Mouse (Mus musculus): ENCODE results near the gene Patj. TPM values are rescaled to one million over a fixed set of nuclear protein-coding genes. Genes with fewer than 3 reads are reported as not detected.

Patj gene
- polyA plus RNA-seq, 1 experiment from 2014 or later: 28.4 TPM

GRCm38 (mm10) chr4:98593961-98594360, 198.4 kb downstream of the Patj start:
- no peaks in the 10 kb centered on the region for H3K9me3 ChIP-seq (ENCODE audit: low read depth, low read length)
- WGBS: 72% methylated on average over 1 of the region's 1 CpGs
- H3K4me1 ChIP-seq (ENCODE audit: insufficient read depth): no peaks in the 10 kb centered on the region
- H3K9ac ChIP-seq: no peak overlapping the region
- ATAC-seq (ENCODE audit: insufficient read depth) (peak; percentile 63; the same call in 1 of the 2 replicates), DNase-seq (peak; percentile 55)
- H3K27ac ChIP-seq (ENCODE audit: low read depth): no peak overlapping the region
- no peak overlapping the region for H3K4me3 ChIP-seq (ENCODE audit: low read depth, low read length)
- no peaks in the 10 kb centered on the region for H3K27me3 ChIP-seq (ENCODE audit: insufficient read depth, low read length)
- no peak for TF ChIP-seq CTCF (IDR thresholded peaks at IDR 0.05; ENCODE audit: low read depth)
- no peak overlapping the region for H3K4me2 ChIP-seq
- no peaks in the 10 kb centered on the region for H3K36me3 ChIP-seq (ENCODE audit: insufficient read depth)

GRCm38 (mm10) chr4:98598546-98598971, 203.0 kb downstream of the Patj start:
- no peaks in the 10 kb centered on the region for H3K36me3 ChIP-seq (ENCODE audit: insufficient read depth)
- H3K4me2 ChIP-seq: no peak overlapping the region
- ATAC-seq (ENCODE audit: insufficient read depth) (no peak), DNase-seq (no peak)
- H3K27ac ChIP-seq (ENCODE audit: low read depth): no peak overlapping the region
- no peaks in the 10 kb centered on the region for H3K27me3 ChIP-seq (ENCODE audit: insufficient read depth, low read length)
- TF ChIP-seq CTCF (IDR thresholded peaks at IDR 0.05; ENCODE audit: low read depth): no peak
- H3K9me3 ChIP-seq (ENCODE audit: low read depth, low read length): no peaks in the 10 kb centered on the region
- H3K9ac ChIP-seq: no peak overlapping the region
- H3K4me3 ChIP-seq (ENCODE audit: low read depth, low read length): no peak overlapping the region
- WGBS: 67% methylated on average over 1 of the region's 1 CpGs
- no peaks in the 10 kb centered on the region for H3K4me1 ChIP-seq (ENCODE audit: insufficient read depth)

- no peaks in the 10 kb centered on the region for H3K27me3 ChIP-seq (ENCODE audit: insufficient read depth, low read length)
- 33% methylated on average over 6 of the region's 6 CpGs for WGBS
- no peak overlapping the region for H3K4me2 ChIP-seq
- H3K9me3 ChIP-seq (ENCODE audit: low read depth, low read length): no peaks in the 10 kb centered on the region
- no peaks in the 10 kb centered on the region for H3K4me1 ChIP-seq (ENCODE audit: insufficient read depth)
- no peak overlapping the region for H3K4me3 ChIP-seq (ENCODE audit: low read depth, low read length)
- H3K36me3 ChIP-seq (ENCODE audit: insufficient read depth): no peaks in the 10 kb centered on the region
- DNase-seq (no peak), ATAC-seq (ENCODE audit: insufficient read depth) (no peak)
- H3K9ac ChIP-seq: no peak overlapping the region
- H3K27ac ChIP-seq (ENCODE audit: low read depth): no peak overlapping the region
- TF ChIP-seq CTCF (IDR thresholded peaks at IDR 0.05; ENCODE audit: low read depth): no peak
These were observed 203.8 kb downstream of the Patj start for GRCm38 (mm10) chr4:98599358-98599757.

- H3K4me2 ChIP-seq: no peak overlapping the region
- no peaks in the 10 kb centered on the region for H3K36me3 ChIP-seq (ENCODE audit: insufficient read depth)
- no peaks in the 10 kb centered on the region for H3K4me1 ChIP-seq (ENCODE audit: insufficient read depth)
- no peak overlapping the region for H3K4me3 ChIP-seq (ENCODE audit: low read depth, low read length)
- 49% methylated on average over 6 of the region's 6 CpGs for WGBS
- H3K27ac ChIP-seq (ENCODE audit: low read depth): no peak overlapping the region
- no peak overlapping the region for H3K9ac ChIP-seq
- H3K9me3 ChIP-seq (ENCODE audit: low read depth, low read length): no peaks in the 10 kb centered on the region
- no peak for TF ChIP-seq CTCF (IDR thresholded peaks at IDR 0.05; ENCODE audit: low read depth)
- no peaks in the 10 kb centered on the region for H3K27me3 ChIP-seq (ENCODE audit: insufficient read depth, low read length)
- ATAC-seq (ENCODE audit: insufficient read depth) (no peak), DNase-seq (no peak)
These were observed 207.5 kb downstream of the Patj start for GRCm38 (mm10) chr4:98603131-98603530.

GRCm38 (mm10) chr4:98610501-98610900, 214.9 kb downstream of the Patj start:
- no peak for ATAC-seq (ENCODE audit: insufficient read depth)
- H3K9me3 ChIP-seq (ENCODE audit: low read depth, low read length): no peaks in the 10 kb centered on the region

GRCm38 (mm10) chr4:98614395-98614794, 218.8 kb downstream of the Patj start:
- TF ChIP-seq CTCF (IDR thresholded peaks at IDR 0.05; ENCODE audit: low read depth): no peak
- no peak for ATAC-seq (ENCODE audit: insufficient read depth)
- DNase-seq: no peak
- no peak overlapping the region for H3K4me3 ChIP-seq (ENCODE audit: low read depth, low read length)
- no peaks in the 10 kb centered on the region for H3K27me3 ChIP-seq (ENCODE audit: insufficient read depth, low read length)
- no peaks in the 10 kb centered on the region for H3K36me3 ChIP-seq (ENCODE audit: insufficient read depth)
- no peaks in the 10 kb centered on the region for H3K4me1 ChIP-seq (ENCODE audit: insufficient read depth)
- H3K9ac ChIP-seq: no peak overlapping the region
- H3K27ac ChIP-seq (ENCODE audit: low read depth): no peak overlapping the region
- WGBS: 69% methylated on average over 3 of the region's 3 CpGs
- H3K9me3 ChIP-seq (ENCODE audit: low read depth, low read length): no peaks in the 10 kb centered on the region
- no peak overlapping the region for H3K4me2 ChIP-seq

More at GRCm38 (mm10) chr4:98610501-98610900, 214.9 kb downstream of the Patj start:
- Histone ChIP-seq H3K9ac (no peak overlapping the region), H3K27ac (ENCODE audit: low read depth) (no peak overlapping the region), H3K4me2 (no peak overlapping the region), H3K36me3 (ENCODE audit: insufficient read depth) (no peaks in the 10 kb centered on the region), H3K4me3 (ENCODE audit: low read depth, low read length) (no peak overlapping the region), H3K27me3 (ENCODE audit: insufficient read depth, low read length) (no peaks in the 10 kb centered on the region), H3K4me1 (ENCODE audit: insufficient read depth) (no peaks in the 10 kb centered on the region)
- 84% methylated on average over 2 of the region's 2 CpGs for WGBS
- TF ChIP-seq CTCF (IDR thresholded peaks at IDR 0.05; ENCODE audit: low read depth): no peak
- DNase-seq: no peak

- no peak for TF ChIP-seq CTCF (IDR thresholded peaks at IDR 0.05; ENCODE audit: low read depth)
- no peaks in the 10 kb centered on the region for H3K27me3 ChIP-seq (ENCODE audit: insufficient read depth, low read length)
- H3K4me2 ChIP-seq: no peak overlapping the region
- ATAC-seq (ENCODE audit: insufficient read depth) (no peak), DNase-seq (no peak)
- H3K4me1 ChIP-seq (ENCODE audit: insufficient read depth): no peaks in the 10 kb centered on the region
- no peak overlapping the region for H3K9ac ChIP-seq
- no peak overlapping the region for H3K4me3 ChIP-seq (ENCODE audit: low read depth, low read length)
- WGBS: 84% methylated on average over 6 of the region's 6 CpGs
- no peak overlapping the region for H3K27ac ChIP-seq (ENCODE audit: low read depth)
- no peaks in the 10 kb centered on the region for H3K36me3 ChIP-seq (ENCODE audit: insufficient read depth)
- no peaks in the 10 kb centered on the region for H3K9me3 ChIP-seq (ENCODE audit: low read depth, low read length)
These were observed 223.6 kb downstream of the Patj start for GRCm38 (mm10) chr4:98619199-98619598.

Data from lung, embryonic 14.5 days (tissue).